Mouse (Mus musculus) induced T-regulatory cell, adult 2 months (primary cell): Measurements from ENCODE around the gene Rtn2.

Experiments
- DNase-seq: peaks from one replicate; pipeline ENCODE4 v3.0.0-alpha.2; 2012; ENCODE audit warnings: low read depth

The Rtn2 gene

GRCm38 (mm10) chr7:19344237-19344847 is 61.9 kb downstream of the Rtn2 start, which contains the start of gene Ercc1:
Gene Ercc1, plus strand, starts transcription at chr7:19344778.
- peak; percentile 73 for DNase-seq

- peak; percentile 100 for DNase-seq
Observed at GRCm38 (mm10) chr7:19344938-19345471, 62.6 kb downstream of the Rtn2 start.
